Mouse (Mus musculus): ENCODE measurements around the gene Hist1h4b.

The Hist1h4b gene

DNA sequence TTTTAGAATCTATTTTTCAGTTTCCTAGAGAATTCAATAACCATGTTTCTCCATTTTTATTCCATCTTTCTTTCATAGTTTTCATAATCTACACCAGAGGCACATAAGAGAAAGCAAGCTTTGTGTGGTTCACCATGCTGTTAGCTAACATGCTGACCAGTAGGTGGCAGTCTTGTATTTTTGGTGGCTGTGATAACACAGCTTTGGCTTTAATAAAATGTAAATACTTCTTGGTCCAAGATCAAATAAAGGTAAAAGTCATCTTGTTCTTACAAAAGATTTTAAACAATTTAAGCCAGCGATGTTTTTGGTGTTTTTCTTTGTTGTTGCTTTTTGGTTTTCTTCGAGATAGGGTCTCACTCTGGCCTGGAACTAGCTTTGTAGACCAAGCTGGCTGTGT, 35.7 kb downstream of the Hist1h4b start:
- no peak for DNase-seq (ENCODE audit: extremely low read depth, insufficient read length, low spot score)

DNA sequence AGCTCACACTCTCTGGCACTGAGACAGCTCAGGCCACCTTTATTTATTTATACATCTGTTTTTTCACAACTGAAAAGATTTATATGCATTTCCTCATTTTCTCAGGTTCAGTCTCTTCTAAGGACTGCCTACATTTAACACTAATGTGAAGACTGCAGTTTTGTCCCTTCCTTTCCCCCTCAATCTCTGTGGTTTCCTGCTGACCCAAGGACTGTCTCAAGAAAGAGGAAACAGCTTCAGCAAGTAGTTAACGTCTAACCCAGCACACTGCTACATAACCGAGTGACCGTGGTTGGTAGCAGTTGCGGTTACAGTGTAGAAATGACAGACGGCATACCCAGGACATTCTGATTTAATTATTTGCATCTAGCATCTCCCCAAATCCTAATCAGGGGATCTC, 42.6 kb downstream of the Hist1h4b start:
- DNase-seq (ENCODE audit: extremely low read depth, insufficient read length, low spot score): no peak

GRCm38 (mm10) chr13:23804532-23804931, 47.7 kb downstream of the Hist1h4b start:
- no peak for DNase-seq (ENCODE audit: extremely low read depth, insufficient read length, low spot score)

- DNase-seq (ENCODE audit: extremely low read depth, insufficient read length, low spot score): no peak
Measured at GRCm38 (mm10) chr13:23806422-23807052, 49.7 kb downstream of the Hist1h4b start, which contains the start of gene Slc17a2. Gene Slc17a2 (plus strand): TSS chr13:23806993.
